Mouse (Mus musculus) brain, embryonic 14.5 days (tissue): ENCODE data around the gene Nudt7.

Experiments
- CTCF ChIP-seq: fragments of 200-500 bp; IDR thresholded peaks from 2 replicates; pipeline ENCODE4 v1.5.1; 2012; ENCODE audit warnings: inconsistent platforms, mild to moderate bottlenecking, moderate library complexity, borderline replicate concordance; ENCODE audit not compliant: insufficient read depth, insufficient read length; ENCODE audit errors: extremely low read depth
- POLR2A ChIP-seq: fragments of 200-500 bp; IDR thresholded peaks from 2 replicates; pipeline ENCODE4 v1.6.1; 2012; ENCODE audit warnings: mild to moderate bottlenecking, inconsistent platforms, borderline replicate concordance; ENCODE audit not compliant: poor library complexity, insufficient read depth, insufficient read length, severe bottlenecking; ENCODE audit errors: extremely low read depth

GRCm38 (mm10) chr8:114140437-114140836 is 7.1 kb downstream of the Nudt7 start:
- no peak for TF ChIP-seq CTCF
- TF ChIP-seq POLR2A = no peak
